Mouse (Mus musculus) layer of hippocampus, postnatal 36 days (tissue): ENCODE results near the gene Ccne1. TPM values are rescaled to one million over a fixed set of nuclear protein-coding genes. Genes with fewer than 3 reads are reported as not detected.
"Not testable (repeated sequence)": the region's sequence is repeated elsewhere in the genome, so short reads cannot be mapped to it uniquely, and the experiment has no call there.

Source experiments
- DNase-seq, 2 experiments: peaks; one replicate each; pipeline ENCODE4 v3.0.0; 2022
- total RNA-seq, 2 experiments: library from RNA; stranded (reverse); gene quantifications; 2 replicates each; pipeline ENCODE4 v1.2.3; 2021

Gene Ccne1
- 10 to 100 TPM; 14.2 to 14.5 TPM for total RNA-seq

- peak; percentile 99 to 100 for DNase-seq
These were observed at the start of gene Ccne1 for GRCm38 (mm10) chr7:38107371-38108259. Gene Ccne1, minus strand, starts transcription at chr7:38107534.

DNA sequence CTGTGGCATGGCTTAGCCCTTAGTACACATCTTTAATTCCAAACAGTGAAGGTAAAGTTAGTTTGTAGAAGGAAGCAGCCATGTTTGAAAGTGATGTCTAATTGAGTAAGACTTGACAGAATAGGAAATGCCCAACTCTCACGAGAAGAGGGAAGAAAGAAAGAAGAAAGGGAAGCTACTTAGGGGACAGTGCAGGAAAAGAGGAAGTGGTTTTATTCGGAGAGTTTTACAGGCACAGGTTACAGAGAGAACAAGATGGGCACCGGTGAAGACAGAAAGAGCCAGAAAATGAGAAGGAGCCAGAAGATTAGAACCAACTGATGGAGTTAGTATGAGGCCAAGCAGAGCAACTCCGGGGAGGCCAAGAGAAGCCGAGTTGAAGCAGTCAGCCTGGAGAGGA is 48.5 kb upstream of the Ccne1 start:
- DNase-seq, result no peak

DNA sequence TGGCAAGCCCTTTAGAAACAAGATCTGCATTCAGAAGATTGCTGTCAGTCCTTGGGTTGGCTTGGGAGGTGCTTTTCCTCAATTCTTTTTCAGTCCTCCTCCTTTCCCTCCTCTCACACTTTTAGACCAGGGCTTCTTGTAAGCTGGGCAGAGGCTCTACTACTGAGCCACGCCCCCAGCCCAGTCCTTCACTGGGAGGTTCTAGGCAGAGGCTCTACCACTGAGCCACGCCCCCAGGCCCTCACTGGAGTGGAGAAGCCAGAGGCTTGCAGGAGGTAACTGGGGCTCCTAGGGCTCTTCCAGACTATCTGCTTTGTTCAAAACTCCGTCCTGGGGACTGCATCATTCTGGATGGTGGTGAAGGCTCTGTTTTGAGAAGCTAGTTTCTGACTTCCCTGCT is 45.2 kb upstream of the Ccne1 start:
- DNase-seq, result no peak

DNA sequence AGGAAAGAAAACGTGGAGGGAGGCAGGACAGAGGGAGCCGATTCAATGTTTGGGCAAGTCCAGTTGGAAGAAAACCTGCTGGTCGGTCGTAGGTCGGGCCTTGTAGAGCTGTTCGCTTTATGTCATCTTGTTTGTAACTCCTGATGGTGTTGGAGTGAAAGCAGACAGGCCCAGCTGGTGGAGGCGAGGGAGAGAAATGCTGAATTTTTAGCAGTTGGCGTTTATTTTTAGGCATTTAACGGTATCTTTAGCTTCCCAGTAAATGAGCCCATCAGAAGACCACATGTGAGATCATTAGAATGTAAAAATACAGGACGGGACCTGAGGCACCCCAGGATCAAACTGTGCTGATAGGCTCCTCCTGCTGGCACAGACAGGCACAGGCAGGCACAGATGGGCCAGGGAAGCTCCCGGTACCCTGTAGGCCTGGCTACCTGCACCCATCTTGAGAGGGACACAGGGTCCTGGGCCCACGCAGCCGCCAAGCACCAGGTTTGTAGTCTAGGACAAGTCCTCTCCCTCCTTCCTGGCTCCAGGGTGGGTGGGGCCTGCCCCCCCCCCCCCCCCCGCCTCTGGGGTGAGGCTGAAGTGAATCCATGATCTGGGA is 44.5 kb upstream of the Ccne1 start:
- DNase-seq, result peak; percentile 14 to 28

GRCm38 (mm10) chr7:38147477-38147876 is 40.1 kb upstream of the Ccne1 start:
- DNase-seq, result no peak

DNA sequence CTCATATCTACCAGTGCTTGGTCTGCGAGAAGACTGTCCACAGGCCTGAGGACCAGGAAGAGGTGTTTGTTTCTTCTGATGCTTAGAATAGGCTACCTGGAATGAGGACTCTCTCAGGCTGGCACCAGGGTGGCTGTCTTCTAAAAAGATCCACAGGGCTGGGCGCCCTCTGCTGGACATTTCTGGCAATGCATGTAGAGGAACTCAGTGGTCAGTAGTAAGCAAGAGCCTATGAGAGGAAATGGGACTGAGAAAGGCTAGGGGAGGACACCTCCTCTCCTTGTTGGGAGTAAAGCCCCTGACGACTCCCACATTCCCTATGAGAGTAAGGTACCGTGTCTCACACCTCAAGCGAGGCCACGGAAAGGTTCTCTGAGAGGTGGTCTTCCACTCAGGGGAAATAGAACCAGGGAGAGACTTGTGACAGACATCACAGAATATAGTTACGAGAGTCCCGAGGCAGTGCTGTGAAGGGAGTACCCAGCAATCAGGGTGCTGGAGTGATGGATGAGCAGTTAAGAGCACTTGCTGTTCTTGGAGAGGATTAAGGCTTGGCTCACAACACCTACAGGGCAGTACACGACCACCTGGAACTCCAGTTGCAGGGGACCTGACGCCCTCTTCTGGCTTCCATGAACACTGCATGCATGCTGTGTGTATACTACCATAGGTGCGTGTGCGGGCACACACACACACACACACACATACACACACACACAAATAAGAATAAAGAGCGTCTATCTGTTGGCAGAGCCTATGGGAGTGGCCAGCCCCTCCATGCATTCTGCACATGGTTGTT is 34.6 kb upstream of the Ccne1 start:
- DNase-seq, result peak; percentile 68 to 79

- DNase-seq, result peak; percentile 27 to 29
These were observed 33.0 kb upstream of the Ccne1 start for GRCm38 (mm10) chr7:38140324-38140723.

DNA sequence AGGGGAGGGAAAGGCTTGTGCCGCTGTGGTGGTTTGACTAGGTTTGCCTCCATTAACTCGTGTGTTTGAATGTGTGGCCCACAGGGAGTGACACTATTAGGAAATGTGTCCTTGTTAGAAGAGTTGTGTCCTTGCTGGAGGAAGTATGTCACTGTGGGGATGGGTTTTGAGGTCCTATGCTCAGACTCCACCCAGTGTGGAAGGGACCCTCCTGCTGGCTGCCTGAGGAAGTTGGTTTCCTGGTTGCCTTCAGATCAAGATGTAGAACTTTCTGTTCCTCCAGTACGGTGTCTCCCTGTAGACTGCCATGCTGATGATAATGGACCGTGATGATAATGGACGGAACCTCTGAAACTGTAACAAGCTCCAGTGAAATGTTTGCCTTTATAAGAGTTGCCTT is 27.1 kb upstream of the Ccne1 start:
- DNase-seq, result no peak

DNA sequence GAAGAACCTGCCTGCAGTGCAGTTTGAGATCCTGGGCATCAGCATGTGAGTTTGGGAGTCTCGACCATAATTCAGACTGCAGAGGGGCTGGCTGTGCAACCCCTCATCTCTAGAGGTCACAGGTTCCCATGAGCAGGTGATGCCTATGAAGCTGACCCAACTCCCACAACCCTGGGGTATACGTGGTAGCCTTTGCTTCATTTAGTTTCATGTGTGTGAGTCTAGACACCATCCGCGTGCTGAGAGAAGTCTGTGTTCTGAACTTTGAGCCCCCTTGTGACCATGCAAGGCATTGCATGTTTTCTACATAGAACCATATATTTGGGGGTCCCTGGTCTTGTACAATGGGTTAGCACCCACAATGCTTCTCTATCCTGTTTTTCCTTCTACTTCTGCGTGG is 23.9 kb upstream of the Ccne1 start:
- no peak for DNase-seq

DNA sequence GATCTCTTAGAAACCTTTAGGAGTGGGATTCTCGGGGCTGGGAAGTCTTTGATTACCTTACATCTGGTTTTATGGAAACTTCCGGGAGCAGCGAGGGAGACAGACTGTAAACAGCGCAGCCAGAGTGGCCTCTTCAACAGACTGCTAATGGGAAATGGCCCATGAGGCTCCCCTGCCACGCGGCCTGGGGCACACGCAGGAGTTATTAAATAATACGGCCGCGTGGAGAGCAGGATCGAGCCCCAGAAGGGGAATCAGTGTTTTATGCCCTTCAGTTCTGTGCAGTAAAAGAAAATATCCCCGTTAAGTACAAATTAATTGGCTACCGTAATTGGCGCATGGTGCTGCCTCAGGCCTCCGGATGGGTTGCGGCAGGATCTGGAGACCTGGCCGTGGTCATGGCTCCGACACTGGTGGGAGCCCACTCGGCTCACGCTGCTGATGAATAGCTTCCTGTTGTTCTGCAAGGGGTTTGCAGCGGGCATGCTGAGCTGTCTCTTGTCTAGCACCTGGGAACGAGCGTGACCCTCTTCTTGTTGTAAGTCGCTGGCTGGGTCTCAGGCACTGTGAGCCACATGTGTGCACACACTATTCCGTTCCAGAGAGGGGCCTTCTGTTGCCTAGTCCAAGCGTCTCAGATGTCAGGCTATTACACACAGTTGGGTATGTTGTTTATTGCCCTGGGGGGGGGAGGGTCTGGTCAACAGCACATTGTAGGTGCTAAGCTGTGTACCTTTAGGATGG is 22.8 kb upstream of the Ccne1 start:
- DNase-seq, result no peak

DNA sequence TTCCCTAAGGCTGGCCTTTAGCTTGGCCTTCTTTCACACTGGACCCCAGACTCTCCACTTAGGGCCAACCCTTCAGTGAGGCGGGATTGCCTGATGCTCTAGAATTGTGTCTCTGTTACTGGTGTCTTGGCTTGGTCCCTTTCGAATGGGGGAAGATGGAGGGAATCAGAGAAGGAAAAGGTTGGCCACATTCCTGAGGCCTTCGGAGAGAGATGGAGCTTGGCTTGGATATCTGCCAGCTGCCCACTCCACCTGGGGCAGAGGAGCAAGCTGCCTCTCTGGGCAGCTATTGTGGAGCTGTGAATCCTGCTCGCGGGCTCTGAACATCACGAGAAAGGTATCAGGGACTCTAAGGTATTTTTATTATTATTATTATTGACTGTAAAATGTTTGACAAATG is 22.2 kb upstream of the Ccne1 start:
- DNase-seq, result no peak

- DNase-seq, result not testable (repeated sequence)
These were observed 20.9 kb upstream of the Ccne1 start for GRCm38 (mm10) chr7:38128256-38128655.

DNA sequence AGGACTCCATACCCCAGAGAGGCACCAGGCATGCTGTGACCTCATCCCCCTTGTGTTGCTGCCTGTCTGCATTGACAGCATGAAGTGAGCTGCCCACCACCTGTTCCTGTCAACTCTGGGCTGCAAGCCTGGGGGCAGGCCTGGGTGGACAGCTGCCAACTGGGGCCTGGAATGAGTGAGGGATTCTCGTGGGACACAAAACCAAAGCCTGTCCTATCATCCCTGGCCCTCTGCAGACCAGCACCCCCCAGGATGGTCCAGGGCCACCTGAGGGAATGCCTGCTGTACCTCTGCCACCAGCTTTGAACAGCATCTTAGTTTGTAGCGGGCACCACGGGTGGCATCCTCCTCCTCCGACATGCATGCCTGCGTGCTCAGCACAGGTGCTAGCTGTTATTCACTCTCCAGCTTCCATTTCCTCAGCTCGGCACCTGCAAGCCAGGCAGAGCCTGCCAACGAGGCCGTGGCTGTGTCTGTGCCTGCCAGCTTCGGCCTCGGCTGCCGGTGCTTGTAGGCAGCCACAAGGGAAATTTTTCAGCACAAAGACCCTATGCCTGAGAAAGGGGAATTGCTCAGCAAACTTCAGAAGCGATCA is 18.3 kb upstream of the Ccne1 start:
- DNase-seq, result no peak

DNA sequence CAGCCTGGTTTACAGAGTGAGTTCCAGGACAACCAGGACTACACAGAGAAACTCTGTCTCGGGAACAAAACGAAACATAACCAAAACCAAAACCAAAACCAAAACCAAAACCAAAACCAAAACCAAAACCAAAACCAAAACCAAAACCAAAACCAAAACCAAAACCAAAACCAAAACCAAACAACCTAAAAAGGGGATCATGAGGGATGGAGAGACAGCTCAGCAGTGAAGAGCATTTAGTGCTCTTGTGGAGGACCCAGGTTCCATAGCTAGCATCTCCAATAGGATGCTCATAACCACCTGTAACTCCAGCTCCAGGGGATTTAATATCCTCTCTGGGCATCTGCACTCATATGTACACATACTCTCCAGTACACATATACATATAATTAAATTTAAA is 16.8 kb upstream of the Ccne1 start:
- not testable (repeated sequence) for DNase-seq

GRCm38 (mm10) chr7:38118594-38118993 is 11.3 kb upstream of the Ccne1 start:
- DNase-seq, result no peak

DNA sequence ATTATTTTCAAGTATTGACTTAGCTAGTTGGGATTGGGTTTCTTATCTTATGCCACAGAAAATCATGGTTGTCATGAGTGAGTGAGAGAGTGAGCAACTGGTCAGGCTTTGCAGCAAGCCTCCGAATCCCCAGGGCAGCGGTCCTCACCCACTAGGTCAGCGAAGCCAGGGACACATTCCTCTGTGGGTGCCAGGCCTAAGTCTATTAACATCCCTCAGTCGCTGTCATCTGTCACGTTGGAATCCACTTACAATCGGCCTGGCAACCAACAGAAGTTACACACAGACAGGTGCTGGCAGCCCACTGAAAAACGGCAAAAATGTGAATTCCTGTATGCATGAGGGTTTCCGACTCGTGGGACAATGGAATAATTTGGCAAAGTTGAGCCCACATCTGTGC is 5.1 kb upstream of the Ccne1 start:
- no peak for DNase-seq

- peak in 1 of 2 experiments; percentile 54 for DNase-seq
These were observed 4.7 kb upstream of the Ccne1 start for GRCm38 (mm10) chr7:38111996-38112395.

DNA sequence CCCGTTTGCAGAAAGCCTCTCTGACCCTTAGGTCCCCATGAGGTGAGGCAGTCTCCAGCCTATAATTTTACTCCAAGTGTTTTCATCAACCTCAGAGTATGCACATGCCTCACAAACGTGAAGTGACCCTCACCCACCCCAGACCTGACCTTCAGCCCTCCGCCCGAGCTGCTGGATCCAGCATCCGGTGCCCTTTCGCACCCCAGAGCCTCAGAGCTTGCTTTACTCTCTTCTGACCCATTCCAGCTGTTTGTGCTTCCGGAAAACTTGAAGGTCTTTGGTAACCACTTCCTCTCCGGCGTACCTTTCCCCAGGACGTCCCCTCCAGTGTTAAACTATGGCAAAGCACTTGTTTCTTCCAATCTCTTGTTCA is 912 bp upstream of the Ccne1 start:
- no peak for DNase-seq

DNA sequence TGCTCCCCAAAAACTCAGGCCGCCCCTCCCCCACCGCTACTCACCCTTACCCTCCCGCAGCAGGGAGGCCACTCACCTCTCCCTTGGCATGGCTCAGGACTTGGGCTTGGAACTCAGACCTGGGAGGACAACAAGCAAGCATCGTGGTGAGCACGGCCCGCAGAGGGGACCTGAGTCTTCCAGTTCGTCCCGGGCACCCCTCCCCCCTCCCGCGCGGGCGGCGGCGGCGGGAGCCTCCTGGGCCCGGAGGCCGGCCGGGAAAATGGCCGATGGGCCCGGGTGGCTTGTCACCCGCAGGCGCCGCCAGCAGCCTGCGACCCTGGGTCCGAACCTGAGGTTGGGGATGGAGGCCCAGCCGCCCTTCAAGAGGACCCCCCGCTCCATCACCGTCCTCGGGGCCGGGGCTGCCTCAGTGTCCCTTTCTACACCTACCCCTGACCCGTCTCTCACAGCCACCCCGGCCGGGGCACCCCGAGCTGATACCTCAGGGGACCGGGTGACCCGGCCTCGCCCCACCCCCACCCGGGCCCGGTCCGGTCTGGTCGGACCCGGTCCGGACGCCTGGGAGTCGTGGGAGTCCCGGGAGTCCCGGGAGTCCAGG is 523 bp downstream of the Ccne1 start:
- DNase-seq, result peak in 1 of 2 experiments; percentile 21

GRCm38 (mm10) chr7:38105379-38105778 is 2.0 kb downstream of the Ccne1 start:
- DNase-seq, result no peak

DNA sequence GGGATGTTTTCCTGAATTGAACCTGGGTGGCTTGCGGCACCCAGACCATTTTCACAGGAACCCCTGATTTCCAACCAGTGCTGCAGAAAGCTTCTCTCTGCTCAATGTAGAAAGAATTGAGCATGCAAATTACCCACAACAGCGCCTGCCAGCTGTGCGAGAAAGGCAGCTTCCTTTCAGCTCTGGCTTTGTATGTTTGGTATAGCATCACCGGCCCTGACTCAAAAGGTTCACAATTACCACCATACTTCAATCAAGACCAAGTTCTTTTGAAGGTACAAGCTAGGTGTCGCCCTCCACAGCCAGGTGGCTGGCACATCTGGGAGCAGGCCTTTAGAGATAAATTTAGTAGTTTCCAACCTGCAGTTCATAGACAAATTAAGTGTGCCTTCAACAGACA is 3.2 kb downstream of the Ccne1 start:
- DNase-seq, result no peak

- no peak for DNase-seq
These were observed 13.0 kb downstream of the Ccne1 start for GRCm38 (mm10) chr7:38094353-38094752.
